Mouse (Mus musculus): ENCODE results near the gene B630019K06Rik. TPM values are rescaled to one million over a fixed set of nuclear protein-coding genes. Genes with fewer than 3 reads are reported as not detected.
A peak's percentile ranks its signal among the peaks of the same experiment; 100 is the strongest.
"Not testable (repeated sequence)": the region's sequence is repeated elsewhere in the genome, so short reads cannot be mapped to it uniquely, and the experiment has no call there.

The B630019K06Rik gene
- polyA plus RNA-seq (2012; rRNA removed): 0.71 and 1.1 TPM in 2 replicates

DNA sequence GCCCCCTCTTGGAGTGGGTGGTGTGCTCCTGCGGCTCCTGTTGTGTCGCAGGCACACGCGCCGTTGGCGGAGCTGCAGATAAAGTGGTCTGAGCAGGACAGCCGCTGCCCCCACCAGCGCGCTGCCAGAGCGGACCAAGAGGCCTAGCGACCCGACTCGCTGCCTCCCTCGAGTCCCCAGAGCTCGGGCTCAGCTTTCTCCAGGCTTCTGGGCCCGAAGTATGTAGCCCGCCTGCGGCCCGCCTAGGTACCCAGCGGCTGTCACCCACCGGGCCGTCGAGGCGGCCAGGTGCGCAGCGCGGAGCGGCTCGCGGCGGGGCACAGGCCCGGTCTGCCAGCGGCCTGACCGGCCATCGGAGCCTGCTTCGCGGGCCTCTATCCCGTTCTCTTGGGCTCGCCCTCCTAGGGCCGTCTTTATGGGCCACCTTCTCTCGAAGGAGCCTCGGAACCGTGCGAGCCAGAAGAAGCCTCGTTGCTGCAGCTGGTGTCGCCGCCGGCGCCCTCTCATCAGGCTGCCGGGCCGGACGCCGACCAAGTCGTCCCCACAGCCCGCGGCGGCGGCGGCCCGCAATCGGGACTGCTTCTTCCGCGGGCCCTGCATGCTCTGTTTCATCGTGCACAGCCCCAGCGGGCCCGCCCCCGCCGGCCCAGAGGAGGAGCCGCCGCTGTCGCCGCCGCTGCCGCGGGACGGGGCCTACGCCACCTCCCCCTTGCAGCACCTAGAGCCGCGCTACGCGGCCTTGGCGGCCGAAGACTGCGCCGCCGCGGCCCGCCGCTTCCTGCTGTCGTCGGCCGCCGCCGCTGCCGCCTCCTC is at the start of gene B630019K06Rik:
TSS of gene B630019K06Rik (plus strand) at position 40 of the 813 bp plus-strand sequence.
- no peaks in the 10 kb centered on the region for H3K4me1 ChIP-seq (replicated peaks; ENCODE audit: control insufficient read depth, insufficient read depth, low read length)
- H3K36me3 ChIP-seq (ENCODE audit: control insufficient read depth, insufficient read depth, low read length): no peaks in the 10 kb centered on the region
- peaks cover 4% of the 10 kb centered on the region; the same call in 1 of the 2 replicates for H3K27me3 ChIP-seq (ENCODE audit: control insufficient read depth, insufficient read depth, low read length)
- WGBS: 2% methylated on average over 63 of the region's 95 CpGs
- TF ChIP-seq CTCF (IDR thresholded peaks at IDR 0.05; ENCODE audit: borderline replicate concordance, control insufficient read depth, extremely low read depth, insufficient read depth, low read length, poor library complexity) (no peak), POLR2A (IDR thresholded peaks at IDR 0.05; ENCODE audit: control insufficient read depth, extremely low read depth, insufficient read depth, low read length, poor library complexity) (no peak)
- peak; percentile 56 for DNase-seq
- no peak within 1 kb of the TSS for H3K27ac ChIP-seq (ENCODE audit: control insufficient read depth, insufficient read depth, low read length)
- H3K4me3 ChIP-seq (ENCODE audit: control insufficient read depth, insufficient read depth, low read length): peak within 1 kb of the TSS; percentile 38

DNA sequence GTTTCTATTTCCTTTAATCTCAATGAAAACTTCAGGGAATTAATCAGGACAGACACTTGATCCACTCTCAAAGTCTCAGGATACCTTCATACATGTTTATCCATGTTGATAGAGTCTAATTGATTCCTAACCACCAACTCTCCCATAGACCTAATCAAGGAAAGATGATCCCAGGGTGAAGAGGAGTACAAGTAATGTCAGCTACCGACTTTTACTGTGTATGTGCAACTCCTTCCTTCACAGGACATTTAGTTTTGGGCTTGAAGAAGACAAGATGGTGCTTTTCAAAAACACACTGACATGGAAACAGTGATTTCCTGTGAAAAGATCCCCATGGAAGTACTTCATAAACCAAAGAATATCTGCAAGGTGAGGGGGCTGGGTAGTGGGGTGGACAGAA is 48.5 kb upstream of the B630019K06Rik start, which contains the start of gene Gm6592:
TSS of gene Gm6592 (plus strand) at position 301 of the 400 bp plus-strand sequence.
- H3K36me3 ChIP-seq (ENCODE audit: control insufficient read depth, insufficient read depth, low read length): no peaks in the 10 kb centered on the region
- DNase-seq: no peak
- TF ChIP-seq CTCF (IDR thresholded peaks at IDR 0.05; ENCODE audit: borderline replicate concordance, control insufficient read depth, extremely low read depth, insufficient read depth, low read length, poor library complexity) (no peak), POLR2A (IDR thresholded peaks at IDR 0.05; ENCODE audit: control insufficient read depth, extremely low read depth, insufficient read depth, low read length, poor library complexity) (no peak)
- H3K4me3 ChIP-seq (ENCODE audit: control insufficient read depth, insufficient read depth, low read length): no peak within 1 kb of the TSS
- no peaks in the 10 kb centered on the region for H3K4me1 ChIP-seq (replicated peaks; ENCODE audit: control insufficient read depth, insufficient read depth, low read length)
- no peaks in the 10 kb centered on the region for H3K27me3 ChIP-seq (ENCODE audit: control insufficient read depth, insufficient read depth, low read length)
- WGBS: 83% methylated on average over 1 of the region's 1 CpGs
- H3K27ac ChIP-seq (ENCODE audit: control insufficient read depth, insufficient read depth, low read length): no peak within 1 kb of the TSS

DNA sequence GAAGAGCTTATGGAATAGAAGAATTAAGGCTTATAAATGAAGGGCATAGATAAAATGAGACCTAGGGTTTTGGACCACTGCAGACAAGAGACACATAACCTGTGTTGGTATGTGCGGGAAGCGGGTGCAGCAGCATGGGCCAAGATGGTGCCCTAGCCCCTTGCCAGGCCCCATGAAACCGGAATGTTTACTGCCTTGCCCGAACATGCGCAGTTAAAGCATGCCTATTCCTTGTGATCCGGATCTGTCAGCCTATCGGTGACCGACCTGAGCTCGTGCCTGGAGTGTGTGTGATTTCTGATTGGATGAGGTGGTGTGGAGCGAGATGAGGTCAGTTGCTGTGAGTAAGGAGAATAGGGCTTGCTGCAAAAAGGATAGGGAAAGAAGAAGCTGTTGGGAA is 39.7 kb upstream of the B630019K06Rik start:
- no peak overlapping the region for H3K27ac ChIP-seq (ENCODE audit: control insufficient read depth, insufficient read depth, low read length)
- no peak for DNase-seq
- no peaks in the 10 kb centered on the region for H3K27me3 ChIP-seq (ENCODE audit: control insufficient read depth, insufficient read depth, low read length)
- no peak overlapping the region for H3K4me3 ChIP-seq (ENCODE audit: control insufficient read depth, insufficient read depth, low read length)
- H3K4me1 ChIP-seq (replicated peaks; ENCODE audit: control insufficient read depth, insufficient read depth, low read length): no peaks in the 10 kb centered on the region
- no peak for TF ChIP-seq POLR2A (IDR thresholded peaks at IDR 0.05; ENCODE audit: control insufficient read depth, extremely low read depth, insufficient read depth, low read length, poor library complexity)
- no peak for TF ChIP-seq CTCF (IDR thresholded peaks at IDR 0.05; ENCODE audit: borderline replicate concordance, control insufficient read depth, extremely low read depth, insufficient read depth, low read length, poor library complexity)
- no peaks in the 10 kb centered on the region for H3K36me3 ChIP-seq (ENCODE audit: control insufficient read depth, insufficient read depth, low read length)
- WGBS: 95% methylated on average over 10 of the region's 10 CpGs

DNA sequence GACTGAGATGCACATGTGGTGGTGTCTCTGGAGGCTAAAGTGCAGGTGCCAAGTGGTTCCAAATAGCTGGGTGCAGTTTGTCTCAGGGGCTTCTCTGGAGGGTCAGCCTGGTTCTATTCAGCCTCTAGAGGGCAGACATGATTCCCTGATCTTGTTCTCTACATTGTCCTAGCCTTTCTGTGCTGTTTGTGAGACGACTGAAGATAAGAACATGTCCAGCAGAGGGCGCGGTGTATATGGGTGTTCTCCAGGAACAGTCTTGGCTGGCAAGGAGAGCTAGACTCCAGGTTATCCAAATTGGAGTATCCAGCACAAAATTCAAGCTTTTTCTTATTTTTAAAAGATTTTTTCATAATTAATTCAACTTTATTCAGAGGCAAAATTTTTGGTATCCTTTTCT is 27.9 kb upstream of the B630019K06Rik start:
- not testable (repeated sequence) for H3K4me3 ChIP-seq (ENCODE audit: control insufficient read depth, insufficient read depth, low read length); H3K27ac ChIP-seq (ENCODE audit: control insufficient read depth, insufficient read depth, low read length); H3K4me1 ChIP-seq (replicated peaks; ENCODE audit: control insufficient read depth, insufficient read depth, low read length); H3K27me3 ChIP-seq (ENCODE audit: control insufficient read depth, insufficient read depth, low read length); H3K36me3 ChIP-seq (ENCODE audit: control insufficient read depth, insufficient read depth, low read length)
- 2% methylated on average over 3 of the region's 3 CpGs for WGBS
- DNase-seq: peak; percentile 59

DNA sequence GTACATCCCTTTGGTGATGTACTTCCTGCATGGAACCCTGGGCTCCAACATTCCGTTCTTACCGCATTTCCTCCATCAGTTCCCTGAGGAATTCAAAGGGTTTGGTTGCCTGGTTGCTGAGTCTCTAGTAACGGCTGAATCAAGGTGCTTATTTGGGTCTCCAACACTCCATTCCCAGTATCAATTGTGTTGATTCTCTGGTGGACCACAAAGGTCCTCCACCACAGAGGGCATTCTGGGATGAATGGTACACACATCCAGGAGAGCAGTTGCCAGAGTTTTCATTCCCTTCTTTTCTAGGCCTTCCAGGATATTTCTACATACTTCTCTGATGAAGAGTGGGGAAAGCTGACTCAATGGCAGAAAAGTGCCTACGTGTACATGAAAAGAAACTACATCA is 18.2 kb upstream of the B630019K06Rik start, which contains the start of gene Gm5751:
TSS of gene Gm5751 (plus strand) at position 301 of the 400 bp plus-strand sequence.
- H3K36me3 ChIP-seq (ENCODE audit: control insufficient read depth, insufficient read depth, low read length); H3K4me1 ChIP-seq (replicated peaks; ENCODE audit: control insufficient read depth, insufficient read depth, low read length); H3K27me3 ChIP-seq (ENCODE audit: control insufficient read depth, insufficient read depth, low read length); H3K4me3 ChIP-seq (ENCODE audit: control insufficient read depth, insufficient read depth, low read length); DNase-seq; H3K27ac ChIP-seq (ENCODE audit: control insufficient read depth, insufficient read depth, low read length): not testable (repeated sequence)
- 90% methylated on average over 3 of the region's 4 CpGs for WGBS

DNA sequence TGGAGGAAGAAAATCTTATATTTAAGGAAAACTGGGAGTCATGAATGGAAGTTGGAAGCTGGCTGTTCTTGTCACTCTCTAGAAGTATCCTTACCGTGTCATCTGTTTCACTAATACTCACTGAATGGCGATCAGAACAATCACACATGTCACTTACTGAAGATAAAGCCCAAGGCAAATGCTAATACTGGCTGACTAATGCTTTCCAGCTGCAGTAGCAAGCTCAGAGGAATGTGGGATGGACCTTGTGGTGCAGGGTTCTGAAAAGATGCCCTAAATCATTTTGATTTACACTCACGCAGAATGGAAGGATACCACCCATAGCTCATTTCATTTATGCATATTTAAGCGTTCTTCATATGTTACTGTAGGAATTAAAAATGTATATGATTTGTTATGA is 7.8 kb upstream of the B630019K06Rik start:
- 95% methylated on average over 4 of the region's 4 CpGs for WGBS
- H3K27ac ChIP-seq (ENCODE audit: control insufficient read depth, insufficient read depth, low read length): no peak overlapping the region
- no peaks in the 10 kb centered on the region for H3K36me3 ChIP-seq (ENCODE audit: control insufficient read depth, insufficient read depth, low read length)
- DNase-seq: no peak
- H3K4me3 ChIP-seq (ENCODE audit: control insufficient read depth, insufficient read depth, low read length): no peak overlapping the region
- TF ChIP-seq POLR2A (IDR thresholded peaks at IDR 0.05; ENCODE audit: control insufficient read depth, extremely low read depth, insufficient read depth, low read length, poor library complexity) (no peak), CTCF (IDR thresholded peaks at IDR 0.05; ENCODE audit: borderline replicate concordance, control insufficient read depth, extremely low read depth, insufficient read depth, low read length, poor library complexity) (no peak)
- no peaks in the 10 kb centered on the region for H3K27me3 ChIP-seq (ENCODE audit: control insufficient read depth, insufficient read depth, low read length)
- no peaks in the 10 kb centered on the region for H3K4me1 ChIP-seq (replicated peaks; ENCODE audit: control insufficient read depth, insufficient read depth, low read length)

DNA sequence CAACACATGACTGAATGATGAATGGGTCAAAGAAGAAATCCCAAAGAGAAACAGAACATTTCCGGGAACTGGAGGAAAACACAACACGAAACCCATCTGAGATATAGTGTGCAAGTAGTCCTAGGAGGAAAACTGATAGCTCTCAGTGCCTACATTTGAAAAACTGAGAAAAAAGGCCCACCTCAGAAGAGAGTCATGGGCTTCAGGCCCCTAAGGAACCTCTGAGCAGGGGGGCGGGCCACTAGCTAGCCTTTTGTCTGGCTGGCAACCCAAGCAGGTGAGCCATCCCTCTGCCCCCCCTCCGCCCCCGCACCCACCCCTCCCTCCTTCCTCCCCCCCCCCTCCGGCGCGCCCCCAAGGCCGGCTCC is 223 bp upstream of the B630019K06Rik start:
- Histone ChIP-seq H3K27ac (ENCODE audit: control insufficient read depth, insufficient read depth, low read length) (no peak overlapping the region), H3K4me3 (ENCODE audit: control insufficient read depth, insufficient read depth, low read length) (no peak overlapping the region), H3K4me1 (replicated peaks; ENCODE audit: control insufficient read depth, insufficient read depth, low read length) (no peaks in the 10 kb centered on the region), H3K27me3 (ENCODE audit: control insufficient read depth, insufficient read depth, low read length) (peaks cover 4% of the 10 kb centered on the region; the same call in 1 of the 2 replicates), H3K36me3 (ENCODE audit: control insufficient read depth, insufficient read depth, low read length) (no peaks in the 10 kb centered on the region)
- DNase-seq: no peak
- TF ChIP-seq CTCF (IDR thresholded peaks at IDR 0.05; ENCODE audit: borderline replicate concordance, control insufficient read depth, extremely low read depth, insufficient read depth, low read length, poor library complexity): no peak
- TF ChIP-seq POLR2A (IDR thresholded peaks at IDR 0.05; ENCODE audit: control insufficient read depth, extremely low read depth, insufficient read depth, low read length, poor library complexity): no peak
- WGBS: 88% methylated on average over 2 of the region's 9 CpGs

All from thymus, adult 2 months (tissue).